Mouse (Mus musculus): ENCODE results near the gene Ncstn.

DNA sequence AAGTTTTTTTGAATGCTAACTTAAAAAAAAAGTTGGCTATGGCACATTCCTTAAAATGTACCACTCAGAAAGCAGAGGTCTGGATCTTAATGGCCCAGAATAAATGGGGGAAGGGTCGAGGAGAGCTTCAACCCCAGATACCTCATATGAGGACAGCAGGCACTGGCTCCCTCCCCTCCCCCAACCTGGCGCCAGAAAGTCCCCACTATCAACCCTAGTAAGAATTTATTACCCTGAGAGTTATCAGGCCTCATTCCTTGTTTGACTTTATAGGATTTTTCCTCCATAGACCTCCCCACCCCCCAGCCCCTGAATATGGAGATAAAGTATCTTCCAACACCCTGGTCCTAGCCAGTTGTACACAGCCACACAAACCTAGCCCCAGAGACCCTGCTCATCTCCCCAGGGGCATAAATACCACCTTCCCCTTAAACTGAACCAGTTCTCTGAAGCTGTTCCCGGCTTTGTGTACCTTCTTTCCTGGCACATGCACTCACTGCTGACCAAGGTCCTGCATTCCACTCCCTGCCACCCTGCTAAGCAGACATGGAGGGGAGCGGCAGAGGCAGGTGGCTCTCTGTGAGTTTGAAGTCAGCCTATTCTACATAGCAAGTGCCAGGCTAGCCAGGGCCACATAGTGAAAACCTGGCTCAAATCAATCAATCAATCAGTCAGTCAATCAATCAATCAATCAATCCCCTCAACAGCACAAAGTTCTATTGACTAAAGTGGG is 19.1 kb downstream of the Ncstn start:
- no peak for TF ChIP-seq CTCF (IDR thresholded peaks at IDR 0.05; ENCODE audit: borderline replicate concordance, insufficient read depth, low read length)
- TF ChIP-seq POLR2A (IDR thresholded peaks at IDR 0.05; ENCODE audit: low read depth, low read length), result no peak
